Mouse (Mus musculus): ENCODE measurements at regions not wholly inside any gene's neighbourhood (a gene's known extent, or its start where the extent isn't known, plus 50 kb on each side); places are given as distances from the start of the nearest gene placed in this dataset.

DNA sequence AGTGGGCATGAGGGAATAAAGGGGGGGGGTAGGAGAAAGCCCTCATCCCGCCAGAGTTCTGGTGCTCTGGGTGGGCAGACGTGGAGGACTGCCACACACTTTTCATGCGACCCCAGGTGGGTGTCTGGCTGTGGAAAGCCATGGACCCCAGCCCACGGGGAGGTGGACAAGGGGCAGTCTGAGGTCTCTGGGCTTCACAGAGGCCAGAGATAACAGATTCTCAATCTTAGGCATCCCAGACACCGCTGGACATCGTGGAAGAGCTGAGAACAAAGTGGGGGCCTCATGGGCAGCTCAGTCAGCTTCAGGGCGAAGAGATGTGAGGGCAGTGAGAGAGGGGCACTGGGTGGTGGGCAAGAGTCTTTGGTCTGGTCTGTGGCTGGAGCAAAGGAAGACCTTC, 157.9 kb upstream of the Speer2 start:
- H3K36me3 ChIP-seq (replicated peaks): no peaks in the 10 kb centered on the region
- H3K4me3 ChIP-seq: no peak overlapping the region
- no peak overlapping the region for H3K27ac ChIP-seq (replicated peaks)
- H3K27me3 ChIP-seq (replicated peaks; ENCODE audit: low read depth, poor library complexity, severe bottlenecking): no peaks in the 10 kb centered on the region
- no peak for DNase-seq (ENCODE audit: low spot score)
- no peaks in the 10 kb centered on the region for H3K9me3 ChIP-seq
- WGBS: 87% methylated on average over 7 of the region's 7 CpGs
- H3K4me1 ChIP-seq: no peaks in the 10 kb centered on the region

DNA sequence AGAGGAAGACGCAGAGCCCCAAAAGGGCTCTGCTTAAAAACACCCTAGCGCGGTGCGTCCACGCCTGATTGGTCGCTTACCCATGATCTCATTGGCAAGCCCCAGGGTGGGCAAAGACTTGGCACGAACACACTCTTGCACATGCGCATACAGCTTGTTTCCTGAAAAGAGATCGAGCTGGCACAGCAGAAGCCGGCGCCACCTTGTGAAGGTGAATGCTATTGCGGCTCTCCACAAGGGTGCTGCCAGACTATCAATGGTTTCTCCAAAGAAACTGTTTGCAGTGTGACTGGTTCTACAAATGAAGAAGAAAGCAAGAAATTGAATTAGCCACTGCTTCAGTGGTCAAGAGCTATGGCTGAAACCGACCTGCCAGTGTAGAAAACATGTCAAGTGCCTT, 165.1 kb upstream of the Speer2 start:
- no peaks in the 10 kb centered on the region for H3K27me3 ChIP-seq (replicated peaks; ENCODE audit: low read depth, poor library complexity, severe bottlenecking)
- no peaks in the 10 kb centered on the region for H3K36me3 ChIP-seq (replicated peaks)
- no peaks in the 10 kb centered on the region for H3K4me1 ChIP-seq
- no peak overlapping the region for H3K4me3 ChIP-seq
- no peaks in the 10 kb centered on the region for H3K9me3 ChIP-seq
- H3K27ac ChIP-seq (replicated peaks): no peak overlapping the region
- peak; percentile 17 for DNase-seq (ENCODE audit: low spot score)
- 81% methylated on average over 13 of the region's 13 CpGs for WGBS

GRCm38 (mm10) chr16:70045547-70045946, 182.0 kb upstream of the Speer2 start:
- Histone ChIP-seq H3K9me3 (no peaks in the 10 kb centered on the region), H3K27ac (replicated peaks) (no peak overlapping the region), H3K36me3 (replicated peaks) (no peaks in the 10 kb centered on the region), H3K4me1 (no peaks in the 10 kb centered on the region), H3K4me3 (no peak overlapping the region), H3K27me3 (replicated peaks; ENCODE audit: low read depth, poor library complexity, severe bottlenecking) (no peaks in the 10 kb centered on the region)
- no peak for DNase-seq (ENCODE audit: low spot score)

- no peak for DNase-seq (ENCODE audit: low spot score)
- 77% methylated on average over 4 of the region's 4 CpGs for WGBS
- Histone ChIP-seq H3K27ac (replicated peaks) (no peak overlapping the region), H3K4me3 (no peak overlapping the region), H3K36me3 (replicated peaks) (no peaks in the 10 kb centered on the region), H3K9me3 (no peaks in the 10 kb centered on the region), H3K27me3 (replicated peaks; ENCODE audit: low read depth, poor library complexity, severe bottlenecking) (no peaks in the 10 kb centered on the region), H3K4me1 (no peaks in the 10 kb centered on the region)
Measured at GRCm38 (mm10) chr16:70046009-70046408, 182.5 kb upstream of the Speer2 start.

- Histone ChIP-seq H3K36me3 (replicated peaks) (no peaks in the 10 kb centered on the region), H3K4me3 (no peak overlapping the region), H3K27me3 (replicated peaks; ENCODE audit: low read depth, poor library complexity, severe bottlenecking) (no peaks in the 10 kb centered on the region), H3K27ac (replicated peaks) (no peak overlapping the region), H3K4me1 (no peaks in the 10 kb centered on the region), H3K9me3 (no peaks in the 10 kb centered on the region)
- WGBS: 83% methylated on average over 2 of the region's 2 CpGs
- no peak for DNase-seq (ENCODE audit: low spot score)
Measured at GRCm38 (mm10) chr16:70049850-70050249, 186.3 kb upstream of the Speer2 start.

DNA sequence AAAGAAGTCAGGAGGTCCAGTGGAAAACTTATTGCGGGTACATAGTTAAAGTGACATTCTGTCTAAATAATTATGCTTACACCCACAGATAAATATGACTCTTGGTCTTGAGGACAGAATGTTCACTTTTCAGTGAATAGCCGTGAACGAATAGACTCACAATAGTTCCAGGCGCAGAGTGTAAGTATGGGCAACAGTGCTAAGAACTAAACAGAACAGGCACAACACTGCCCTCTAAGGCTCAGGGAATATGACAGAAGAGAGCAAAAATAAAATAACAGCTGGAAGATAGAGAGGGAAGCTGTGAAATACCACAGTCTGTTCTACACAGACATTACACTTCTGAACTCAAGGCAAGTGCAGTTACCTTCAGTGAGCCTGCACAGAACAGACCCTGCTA, 207.9 kb upstream of the Speer2 start:
- Histone ChIP-seq H3K27me3 (replicated peaks; ENCODE audit: low read depth, poor library complexity, severe bottlenecking) (no peaks in the 10 kb centered on the region), H3K4me1 (no peaks in the 10 kb centered on the region), H3K4me3 (no peak overlapping the region), H3K9me3 (no peaks in the 10 kb centered on the region), H3K27ac (replicated peaks) (no peak overlapping the region), H3K36me3 (replicated peaks) (no peaks in the 10 kb centered on the region)
- 93% methylated on average over 4 of the region's 4 CpGs for WGBS
- DNase-seq (ENCODE audit: low spot score): no peak

DNA sequence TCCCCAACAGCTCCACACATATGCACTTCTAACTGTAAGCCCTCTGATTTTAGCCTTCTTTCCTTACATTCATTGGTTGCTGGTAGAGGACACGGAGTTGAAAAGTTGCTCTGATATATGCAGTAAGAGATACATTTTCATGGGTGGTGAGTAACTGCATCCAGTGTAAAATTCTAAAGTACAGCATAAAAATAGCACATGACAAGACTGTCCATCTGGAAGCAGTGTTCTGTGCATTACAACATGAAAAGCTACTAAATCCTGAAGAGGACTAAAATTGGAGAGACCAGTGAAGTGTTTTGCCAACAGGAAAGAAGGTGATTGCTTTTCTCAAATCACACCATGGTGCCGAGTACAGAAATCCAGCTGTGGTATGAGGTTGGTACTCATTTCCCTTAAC, 210.2 kb upstream of the Speer2 start:
- Histone ChIP-seq H3K9me3 (no peaks in the 10 kb centered on the region), H3K36me3 (replicated peaks) (no peaks in the 10 kb centered on the region), H3K27ac (replicated peaks) (no peak overlapping the region), H3K4me1 (no peaks in the 10 kb centered on the region), H3K4me3 (no peak overlapping the region), H3K27me3 (replicated peaks; ENCODE audit: low read depth, poor library complexity, severe bottlenecking) (no peaks in the 10 kb centered on the region)
- 78% methylated on average over 2 of the region's 2 CpGs for WGBS
- DNase-seq (ENCODE audit: low spot score): no peak

DNA sequence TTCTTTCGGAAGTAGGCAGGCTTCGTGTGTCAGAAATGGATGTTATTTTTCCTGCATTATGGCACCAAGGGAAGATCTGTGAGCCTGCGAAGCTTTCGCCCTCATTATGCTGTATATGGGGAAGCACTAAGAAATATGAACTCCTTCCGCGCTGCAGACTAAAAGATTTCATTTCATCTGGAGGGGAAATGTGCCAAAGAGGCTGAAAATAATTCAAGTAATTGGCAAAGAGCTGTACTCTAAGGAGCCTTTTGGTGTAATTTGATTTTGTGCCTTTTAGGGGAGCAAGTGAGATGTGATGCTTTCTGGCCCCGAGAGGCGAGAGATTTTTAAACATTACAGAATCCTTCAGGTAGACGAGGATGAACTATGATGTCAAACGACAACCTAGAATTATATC, 216.0 kb upstream of the Speer2 start:
- no peaks in the 10 kb centered on the region for H3K36me3 ChIP-seq (replicated peaks)
- no peak overlapping the region for H3K27ac ChIP-seq (replicated peaks)
- H3K27me3 ChIP-seq (replicated peaks; ENCODE audit: low read depth, poor library complexity, severe bottlenecking): no peaks in the 10 kb centered on the region
- no peak overlapping the region for H3K4me3 ChIP-seq
- no peaks in the 10 kb centered on the region for H3K4me1 ChIP-seq
- no peaks in the 10 kb centered on the region for H3K9me3 ChIP-seq
- 89% methylated on average over 10 of the region's 10 CpGs for whole genome bisulfite sequencing
- no peak for DNase-seq (ENCODE audit: low spot score)

- Histone ChIP-seq H3K4me1 (peaks cover 3% of the 10 kb centered on the region; the same call in 1 of the 2 replicates), H3K9me3 (no peaks in the 10 kb centered on the region), H3K4me3 (no peak overlapping the region), H3K27ac (replicated peaks) (no peak overlapping the region), H3K36me3 (replicated peaks) (no peaks in the 10 kb centered on the region), H3K27me3 (replicated peaks; ENCODE audit: low read depth, poor library complexity, severe bottlenecking) (no peaks in the 10 kb centered on the region)
- DNase-seq (ENCODE audit: low spot score): no peak
- WGBS: 79% methylated on average over 4 of the region's 4 CpGs
Measured at GRCm38 (mm10) chr16:70091291-70091690, 222.5 kb upstream of the Gbe1 start.

- Histone ChIP-seq H3K36me3 (replicated peaks) (no peaks in the 10 kb centered on the region), H3K27ac (replicated peaks) (no peak overlapping the region), H3K4me3 (no peak overlapping the region), H3K27me3 (replicated peaks; ENCODE audit: low read depth, poor library complexity, severe bottlenecking) (no peaks in the 10 kb centered on the region), H3K4me1 (peaks cover 3% of the 10 kb centered on the region; the same call in 1 of the 2 replicates), H3K9me3 (no peaks in the 10 kb centered on the region)
- no peak for DNase-seq (ENCODE audit: low spot score)
- 92% methylated on average over 5 of the region's 5 CpGs for WGBS
Measured at GRCm38 (mm10) chr16:70091963-70092362, 221.8 kb upstream of the Gbe1 start.

DNA sequence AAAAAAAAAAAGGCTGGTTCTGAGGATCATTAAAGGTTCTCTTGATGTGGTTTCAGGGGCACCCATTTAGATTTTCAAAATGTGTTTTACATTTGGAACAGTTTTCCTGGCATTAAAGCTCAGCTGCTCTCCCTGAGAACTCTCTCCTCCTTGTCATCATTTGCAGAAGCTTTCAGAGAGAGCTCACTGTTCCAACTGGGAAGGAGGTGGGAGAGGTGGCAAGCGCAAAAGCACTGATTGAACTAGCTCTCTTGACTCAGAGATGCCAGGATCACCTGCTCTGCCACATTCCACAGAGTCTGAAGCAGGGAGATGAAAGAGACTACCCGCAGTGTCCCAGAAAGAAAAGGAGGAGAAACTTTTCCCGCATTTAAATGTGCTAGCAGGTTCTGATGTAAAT, 220.5 kb upstream of the Gbe1 start:
- no peak overlapping the region for H3K4me3 ChIP-seq
- WGBS: 19% methylated on average over 3 of the region's 3 CpGs
- H3K9me3 ChIP-seq: no peaks in the 10 kb centered on the region
- no peaks in the 10 kb centered on the region for H3K27me3 ChIP-seq (replicated peaks; ENCODE audit: low read depth, poor library complexity, severe bottlenecking)
- no peaks in the 10 kb centered on the region for H3K36me3 ChIP-seq (replicated peaks)
- peaks cover 3% of the 10 kb centered on the region; the same call in 1 of the 2 replicates for H3K4me1 ChIP-seq
- peak; percentile 19 for DNase-seq (ENCODE audit: low spot score)
- H3K27ac ChIP-seq (replicated peaks): no peak overlapping the region

DNA sequence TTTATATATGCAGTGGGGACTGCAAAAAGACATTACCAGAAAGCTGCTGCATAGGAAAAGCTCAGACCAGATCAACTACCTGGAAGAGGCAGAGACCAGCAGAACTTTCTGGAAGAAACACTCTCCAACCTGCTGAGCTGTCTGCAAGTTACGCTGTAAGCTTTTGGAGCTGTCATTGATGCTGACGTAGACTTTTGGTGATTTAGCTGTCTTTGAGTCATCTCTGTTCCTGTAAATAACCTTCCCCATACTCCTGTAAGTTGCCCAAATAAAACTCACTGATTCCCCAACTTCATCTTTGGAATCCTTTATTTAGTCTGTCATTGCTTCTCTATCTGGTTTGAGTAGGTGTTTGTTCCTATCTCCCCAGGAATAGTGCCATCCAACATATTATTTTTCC, 218.5 kb upstream of the Gbe1 start:
- no peak overlapping the region for H3K4me3 ChIP-seq
- no peak overlapping the region for H3K27ac ChIP-seq (replicated peaks)
- no peaks in the 10 kb centered on the region for H3K36me3 ChIP-seq (replicated peaks)
- H3K9me3 ChIP-seq: no peaks in the 10 kb centered on the region
- 93% methylated on average over 2 of the region's 2 CpGs for WGBS
- no peak for DNase-seq (ENCODE audit: low spot score)
- H3K27me3 ChIP-seq (replicated peaks; ENCODE audit: low read depth, poor library complexity, severe bottlenecking): no peaks in the 10 kb centered on the region
- H3K4me1 ChIP-seq: peaks cover 3% of the 10 kb centered on the region; the same call in 1 of the 2 replicates

DNA sequence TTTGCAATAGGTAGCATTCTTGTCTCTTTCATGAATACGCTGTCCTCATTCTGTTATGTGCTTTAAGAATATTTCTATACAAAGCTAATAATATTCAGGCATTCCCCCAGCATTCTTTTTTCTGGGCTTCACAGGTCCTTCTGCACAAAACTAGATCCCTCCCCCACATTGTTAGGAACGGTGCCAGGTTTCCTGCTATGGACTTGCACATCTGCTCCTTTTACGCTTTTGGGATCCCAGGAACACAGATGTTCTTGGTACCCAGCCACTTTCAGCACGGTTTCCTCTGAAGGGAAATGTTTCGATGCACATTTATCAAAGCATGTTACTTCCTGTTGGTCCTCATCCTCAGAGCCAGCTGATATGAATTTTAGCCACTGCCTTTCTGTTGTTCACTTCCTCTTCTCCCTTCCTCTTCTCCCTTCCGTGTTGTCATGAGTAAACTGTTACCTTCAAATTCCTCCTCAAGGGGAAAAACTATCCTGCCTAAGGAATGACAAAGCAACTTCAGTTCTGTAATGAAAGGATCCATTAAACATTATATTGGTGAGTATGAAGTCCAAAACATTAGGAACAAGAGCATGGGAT, 209.9 kb upstream of the Gbe1 start:
- Histone ChIP-seq H3K36me3 (replicated peaks) (no peaks in the 10 kb centered on the region), H3K4me3 (no peak overlapping the region), H3K27me3 (replicated peaks; ENCODE audit: low read depth, poor library complexity, severe bottlenecking) (no peaks in the 10 kb centered on the region), H3K27ac (replicated peaks) (no peak overlapping the region), H3K9me3 (no peaks in the 10 kb centered on the region), H3K4me1 (0 out of 2 replicates have a peak, but pooled peaks cover 4% of the 10 kb centered on the region)
- WGBS: 59% methylated on average over 6 of the region's 6 CpGs
- no peak for DNase-seq (ENCODE audit: low spot score)

- no peak overlapping the region for H3K27ac ChIP-seq (replicated peaks)
- DNase-seq (ENCODE audit: low spot score): no peak
- 53% methylated on average over 3 of the region's 3 CpGs for WGBS
- no peaks in the 10 kb centered on the region for H3K9me3 ChIP-seq
- H3K4me3 ChIP-seq: no peak overlapping the region
- H3K4me1 ChIP-seq: no peaks in the 10 kb centered on the region
- no peaks in the 10 kb centered on the region for H3K27me3 ChIP-seq (replicated peaks; ENCODE audit: low read depth, poor library complexity, severe bottlenecking)
- H3K36me3 ChIP-seq (replicated peaks): no peaks in the 10 kb centered on the region
Measured at GRCm38 (mm10) chr16:70141466-70141865, 172.3 kb upstream of the Gbe1 start.
